Mouse (Mus musculus) liver, embryonic 14.5 days (tissue): ENCODE measurements at regions not wholly inside any gene's neighbourhood (a gene's known extent, or its start where the extent isn't known, plus 50 kb on each side); places are given as distances from the start of the nearest gene placed in this dataset.

Source experiments
- CTCF ChIP-seq: IDR thresholded peaks from 2 replicates; pipeline ENCODE4 v1.5.1; 2016; ENCODE audit warnings: antibody characterized with exemption, low read depth, control low read depth
- EP300 ChIP-seq: IDR thresholded peaks from 2 replicates; pipeline ENCODE4 v1.6.1; 2016; ENCODE audit warnings: antibody characterized with exemption, low read depth

- TF ChIP-seq CTCF (no peak), EP300 (no peak)
These were observed 155.4 kb downstream of the Kif26a start for GRCm38 (mm10) chr12:112301411-112301891.
